Comparison of ENCODE assay signal across 11 mouse cellular contexts in genomic region chr3:29903596-29904308, GRCm38 (mm10).
DNase-seq lines count a peak whose midpoint lies in the region; ATAC-seq and TF ChIP-seq lines count a peak whose summit lies in the region.
"Had no signal": no experiment of that assay in that cellular context is flagged by ENCODE, and none has a peak within 500 bp of the region (broad histone marks: within the 10 kb centered on the region; RNA-seq: fewer than 3 reads in every experiment).

No protein-coding gene starts in this region.

- no peak for TF ChIP-seq POLR2A in cerebellum, adult 2 months (IDR thresholded peaks at IDR 0.05; ENCODE audit: borderline replicate concordance, insufficient read depth, low read length)

- H3K27ac ChIP-seq in cerebellum, adult 2 months (ENCODE audit: insufficient read depth, low read length): no peak overlapping the region
- H3K27ac ChIP-seq: embryonic facial prominence, embryonic 15.5 days; liver, embryonic 15.5 days had no signal

- H3K4me1 ChIP-seq in cerebellum, adult 2 months (ENCODE audit: control insufficient read depth, insufficient read depth, low read length): no peaks in the 10 kb centered on the region
- H3K4me1 ChIP-seq: embryonic facial prominence, embryonic 15.5 days; liver, embryonic 15.5 days had no signal

- no peak for TF ChIP-seq CTCF in cerebellum, adult 2 months (IDR thresholded peaks at IDR 0.05; ENCODE audit: borderline replicate concordance, insufficient read depth, low read depth, low read length)

- H3K27me3 ChIP-seq in cerebellum, adult 2 months (ENCODE audit: control insufficient read depth, insufficient read depth, low read length): no peaks in the 10 kb centered on the region
- H3K27me3 ChIP-seq: embryonic facial prominence, embryonic 15.5 days; liver, embryonic 15.5 days had no signal

- ATAC-seq in activated CD4-positive, CD25-positive, alpha-beta regulatory T cell, adult 4 months: no peak

- H3K4me3 ChIP-seq in cerebellum, adult 2 months (replicated peaks; ENCODE audit: insufficient read depth, low read depth, low read length): no peak overlapping the region
- H3K4me3 ChIP-seq: embryonic facial prominence, embryonic 15.5 days; liver, embryonic 15.5 days had no signal

- peak; percentile 5 to 19 for DNase-seq in heart, adult 18-20 months
- no peak for DNase-seq in heart, adult 8-10 months (ENCODE audit: low spot score)
- peak; percentile 6 for DNase-seq in ovary, postnatal 36 days (ENCODE audit: low spot score)
- DNase-seq in ovary, adult 18-20 months (ENCODE audit: low spot score): no peak
- peak; percentile 3 for DNase-seq in adrenal gland, postnatal 25 days
- DNase-seq in skeletal muscle tissue, adult 2 months (ENCODE audit: low read depth, low spot score): peak; percentile 41
- no peak for DNase-seq in cerebellum, adult 2 months
- DNase-seq: thymus, postnatal 14 days had no signal

- WGBS in cerebellum, adult 2 months: 29% methylated on average over 11 of the region's 11 CpGs

Comparison
In these comparisons a context has a peak if more than half of its experiments do, and no peak if none do; other contexts are left out.
1. DNase-seq: peak in heart, adult 18-20 months (2 of 2), ovary, postnatal 36 days (single experiment), adrenal gland, postnatal 25 days (single experiment) and skeletal muscle tissue, adult 2 months (single experiment); none in heart, adult 8-10 months (single experiment), ovary, adult 18-20 months (single experiment) and cerebellum, adult 2 months (0 of 2).